Mouse (Mus musculus) activated CD4-positive, CD25-positive, alpha-beta regulatory T cell, adult 4 months (primary cell): ENCODE results near the gene Ngly1. TPM values are rescaled to one million over a fixed set of nuclear protein-coding genes. Genes with fewer than 3 reads are reported as not detected.
A peak's percentile ranks its signal among the peaks of the same experiment; 100 is the strongest.

ENCODE experiments used
- ATAC-seq: one replicate; pipeline ENCODE4 v1.8.0; 2017
- polyA plus RNA-seq, 2 experiments: library from polyadenylated mRNA; unstranded; fragments of 100-300 nt; shearing (Covaris generic); gene quantifications; one replicate each; pipeline ENCODE4 v1.2.1; 2017

Gene Ngly1
- 10 to 100 TPM; 70.5 to 98.9 TPM for polyA plus RNA-seq

DNA sequence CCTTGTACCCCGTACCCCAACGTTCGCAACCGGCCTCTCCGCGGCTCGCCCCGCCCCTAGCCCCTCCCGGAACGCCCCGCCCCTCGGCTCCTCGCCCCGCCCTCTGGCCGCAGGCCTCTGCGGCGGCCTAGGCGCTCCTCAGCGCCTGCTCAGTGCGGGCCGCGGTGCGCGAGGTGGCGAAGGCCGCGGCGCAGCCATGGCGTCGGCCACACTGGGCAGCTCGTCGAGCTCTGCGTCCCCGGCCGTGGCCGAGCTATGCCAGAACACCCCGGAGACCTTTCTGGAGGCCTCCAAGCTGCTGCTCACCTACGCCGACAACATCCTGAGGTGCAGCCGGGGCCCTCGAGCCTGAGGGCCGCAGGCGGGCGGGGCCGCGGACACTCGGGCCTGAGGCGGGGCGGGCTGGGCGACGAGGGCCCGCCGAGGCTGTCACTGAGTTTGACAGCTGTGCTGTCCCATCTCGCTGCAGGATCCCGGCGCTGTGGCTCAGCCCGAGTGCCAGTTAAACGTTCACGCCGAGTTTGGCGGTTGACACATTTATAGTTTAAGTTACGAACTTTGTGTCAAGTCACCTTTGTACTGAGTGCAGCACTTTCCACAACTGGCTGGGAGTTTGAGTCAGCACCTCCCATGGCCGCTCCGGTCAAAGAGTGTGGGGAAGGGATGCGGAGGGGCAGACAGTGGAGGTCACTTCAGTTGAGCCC lies at the start of gene Ngly1, which contains the start of gene Oxsm:
TSS of gene Ngly1 (plus strand) at position 110 of the 704 bp plus-strand sequence.
TSS of gene Oxsm (minus strand) at position 638 of the 704 bp plus-strand sequence.
- ATAC-seq, result peak; percentile 76

GRCm38 (mm10) chr14:16200220-16200912 lies 48.7 kb upstream of the Ngly1 start:
- no peak for ATAC-seq

DNA sequence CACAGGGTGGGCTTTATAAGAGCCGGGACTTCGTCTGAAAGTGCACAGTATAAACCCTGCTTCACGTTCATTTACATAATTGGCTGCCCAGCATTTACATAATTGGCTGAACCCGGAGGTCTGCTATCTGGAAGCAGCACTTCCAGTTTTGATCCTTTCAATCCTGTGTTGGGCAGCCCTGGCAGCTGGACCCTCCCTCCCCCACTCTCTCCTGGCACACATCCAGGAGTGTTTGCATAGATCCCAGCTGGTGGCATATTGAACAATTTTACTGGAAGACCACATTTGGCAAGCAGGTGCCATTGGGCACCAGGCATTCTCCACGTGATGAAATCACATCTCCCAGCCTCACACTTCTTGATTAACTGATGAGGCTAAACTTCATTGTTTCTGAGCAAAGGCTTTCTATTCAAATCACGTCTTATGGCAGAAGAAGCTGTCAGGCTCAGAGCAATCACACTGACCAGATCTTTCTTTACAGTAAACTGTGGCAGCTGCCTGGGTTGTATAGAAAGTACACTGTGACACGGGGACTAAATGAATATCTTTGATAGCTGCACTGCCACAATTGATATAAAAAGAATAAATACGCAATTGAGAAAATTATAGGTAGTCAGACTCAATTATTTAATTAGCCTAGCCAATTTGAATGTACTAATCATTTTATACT lies 48.0 kb upstream of the Ngly1 start:
- ATAC-seq, result no peak

- no peak for ATAC-seq
Measured at GRCm38 (mm10) chr14:16201673-16202072, 47.4 kb upstream of the Ngly1 start.

GRCm38 (mm10) chr14:16207722-16208121 lies 41.4 kb upstream of the Ngly1 start:
- ATAC-seq, result no peak

DNA sequence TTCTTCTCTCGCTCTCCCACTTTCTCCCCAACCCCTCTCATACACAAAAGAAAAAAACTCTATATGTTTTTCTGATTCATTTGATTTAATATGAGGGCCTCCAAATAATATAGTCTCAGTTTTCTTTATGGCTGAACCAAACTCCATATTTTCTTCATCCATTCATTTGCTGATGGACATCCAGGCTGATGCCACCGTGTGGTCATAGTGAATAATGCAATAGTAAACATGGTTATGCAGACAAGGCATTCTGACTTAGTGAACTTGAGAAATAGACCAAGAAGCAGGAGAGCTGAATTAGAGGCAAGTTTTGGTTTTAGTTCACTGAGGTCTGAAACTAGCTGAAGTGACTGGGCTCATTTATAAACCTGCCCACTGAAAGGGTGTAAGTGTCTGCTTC lies 30.1 kb upstream of the Ngly1 start:
- ATAC-seq, result peak; percentile 40

DNA sequence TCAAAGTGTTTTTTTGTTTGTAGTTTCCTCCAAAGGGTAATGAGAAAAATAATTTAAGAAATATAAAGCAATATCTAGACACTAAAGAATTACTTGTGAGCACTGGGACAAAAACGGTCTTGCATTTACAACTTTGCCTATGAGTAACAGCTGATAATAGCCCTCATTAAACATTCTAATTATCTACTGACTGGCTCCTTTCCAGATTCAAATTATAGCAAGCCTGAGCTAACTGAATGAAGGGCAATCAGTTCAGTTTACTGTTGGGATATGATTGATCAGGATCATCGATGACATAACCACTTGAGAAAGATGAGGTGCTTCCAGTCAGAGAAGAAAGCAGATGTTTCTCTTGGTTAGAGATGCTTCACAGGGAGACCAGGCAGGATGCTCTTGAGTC lies 19.7 kb upstream of the Ngly1 start:
- no peak for ATAC-seq

DNA sequence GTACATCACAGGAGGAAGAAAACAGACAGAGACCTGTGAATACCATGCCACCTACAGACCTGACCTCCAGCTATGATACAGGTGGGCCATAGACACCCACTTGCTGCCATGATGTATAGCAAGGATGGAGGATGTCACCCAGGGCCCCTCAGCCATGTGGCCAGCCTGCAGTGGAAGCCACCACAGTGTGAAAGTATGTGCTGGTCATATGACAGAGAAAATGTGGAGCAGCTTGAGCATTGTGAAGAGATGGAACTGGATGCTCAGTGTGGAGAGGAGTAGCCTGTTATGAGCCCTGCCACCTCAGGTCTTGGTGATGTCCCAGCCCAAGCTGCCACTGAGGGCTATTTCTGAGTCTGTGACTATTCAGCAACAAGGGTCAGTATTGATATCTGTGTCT lies 18.5 kb upstream of the Ngly1 start:
- ATAC-seq, result no peak

DNA sequence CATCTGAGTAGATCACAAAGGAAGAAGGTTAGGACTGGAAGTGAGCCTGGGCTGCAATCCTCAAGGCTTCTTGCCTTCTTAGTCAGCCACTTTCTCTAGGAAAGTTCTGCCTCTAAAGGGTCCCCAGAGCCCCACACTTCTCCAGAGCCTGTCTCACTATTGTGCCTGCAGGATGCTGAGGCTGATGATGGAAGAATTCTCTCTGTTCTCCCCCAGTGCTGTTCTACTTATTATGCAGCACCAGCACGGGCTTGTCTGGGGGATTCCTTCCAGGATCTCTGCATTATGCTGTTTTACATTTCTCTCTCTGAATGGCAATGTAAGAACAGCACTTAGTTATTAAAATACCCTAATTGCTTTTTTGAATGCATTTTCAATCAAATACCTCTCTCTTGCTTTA lies 15.6 kb upstream of the Ngly1 start:
- ATAC-seq, result no peak

- ATAC-seq, result no peak
Measured at GRCm38 (mm10) chr14:16236466-16236865, 12.6 kb upstream of the Ngly1 start.

- ATAC-seq, result no peak
Measured at GRCm38 (mm10) chr14:16242193-16242815, 6.8 kb upstream of the Ngly1 start.

DNA sequence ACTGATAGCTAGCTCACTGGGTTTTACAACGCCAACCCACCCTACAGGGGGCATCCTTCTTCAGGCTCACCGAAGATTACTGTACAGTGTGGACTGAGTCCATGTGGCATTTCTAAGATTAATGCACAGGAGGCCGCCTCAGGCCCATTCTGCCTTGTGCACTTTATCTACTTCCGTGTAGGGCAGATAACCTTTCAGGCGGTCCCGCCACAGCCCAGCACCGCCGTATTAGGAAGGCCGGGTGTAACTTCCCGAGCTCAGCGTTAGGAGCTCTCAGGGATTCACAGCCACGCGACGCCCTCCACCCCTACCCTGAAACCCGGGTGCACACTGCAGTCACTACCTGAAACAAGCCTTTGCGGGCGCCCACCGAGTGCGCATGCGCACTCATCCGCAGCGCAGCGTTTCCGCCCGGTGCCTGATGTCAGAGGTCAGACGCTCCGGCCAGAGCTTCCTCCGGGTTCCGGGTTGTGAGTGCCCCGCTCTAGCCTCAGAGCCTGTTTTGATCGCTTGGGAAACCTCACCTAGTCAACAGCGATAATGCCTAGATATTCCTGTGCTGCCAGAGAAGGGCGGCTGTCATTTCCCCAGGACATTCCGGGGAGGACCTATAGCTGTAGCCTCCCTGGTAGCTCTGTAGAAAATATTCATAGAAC lies 6.0 kb upstream of the Ngly1 start:
- ATAC-seq, result peak; percentile 84

DNA sequence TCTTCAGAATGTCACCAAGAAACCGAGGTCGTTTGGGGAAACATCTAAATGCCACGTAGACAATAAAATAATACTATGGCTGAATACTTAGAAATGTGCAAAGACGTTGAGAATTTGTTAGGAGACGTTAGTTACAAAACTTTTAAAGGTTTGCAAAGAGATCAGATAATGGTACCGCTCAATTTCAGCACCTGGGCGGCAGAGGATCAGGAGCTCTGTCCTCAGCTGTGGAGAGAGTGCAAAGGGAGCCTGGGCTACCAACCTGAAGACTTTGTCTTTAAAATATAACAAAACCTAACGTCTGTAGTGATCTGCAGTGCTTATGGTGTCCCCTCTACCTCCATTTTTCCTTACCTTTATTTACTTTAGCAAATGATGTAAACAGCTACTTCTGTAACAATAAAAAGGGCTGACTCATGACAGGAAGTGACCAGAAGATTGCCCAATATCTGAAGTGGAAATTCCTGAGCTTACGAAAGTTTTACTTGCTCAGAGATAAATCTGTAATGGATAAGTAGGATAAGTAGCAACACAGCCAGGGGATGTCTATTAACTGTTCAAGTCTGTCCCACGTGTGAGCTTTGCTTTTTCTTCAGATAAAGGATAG lies 5.4 kb upstream of the Ngly1 start:
- peak; percentile 29 for ATAC-seq

- no peak for ATAC-seq
Measured at GRCm38 (mm10) chr14:16244370-16244769, 4.7 kb upstream of the Ngly1 start.

DNA sequence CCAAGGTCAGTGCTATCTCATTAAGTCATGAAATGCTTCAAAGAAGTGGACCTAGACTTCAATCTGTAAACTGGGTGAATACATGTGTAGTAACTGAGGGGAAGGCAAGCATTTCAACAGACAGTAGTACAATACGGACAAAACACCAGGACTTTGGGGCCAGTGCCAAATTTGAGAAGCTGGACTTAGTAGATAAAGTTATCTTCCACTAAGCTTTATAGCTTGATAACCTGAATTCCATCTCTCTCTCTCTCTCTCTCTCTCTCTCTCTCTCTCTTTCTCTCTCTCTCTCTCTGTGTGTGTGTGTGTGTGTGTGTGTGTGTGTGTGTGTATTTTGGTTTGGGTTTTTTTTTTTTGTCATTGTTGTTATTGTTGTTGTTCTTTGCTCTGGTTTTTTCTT lies 4.0 kb upstream of the Ngly1 start:
- no peak for ATAC-seq

DNA sequence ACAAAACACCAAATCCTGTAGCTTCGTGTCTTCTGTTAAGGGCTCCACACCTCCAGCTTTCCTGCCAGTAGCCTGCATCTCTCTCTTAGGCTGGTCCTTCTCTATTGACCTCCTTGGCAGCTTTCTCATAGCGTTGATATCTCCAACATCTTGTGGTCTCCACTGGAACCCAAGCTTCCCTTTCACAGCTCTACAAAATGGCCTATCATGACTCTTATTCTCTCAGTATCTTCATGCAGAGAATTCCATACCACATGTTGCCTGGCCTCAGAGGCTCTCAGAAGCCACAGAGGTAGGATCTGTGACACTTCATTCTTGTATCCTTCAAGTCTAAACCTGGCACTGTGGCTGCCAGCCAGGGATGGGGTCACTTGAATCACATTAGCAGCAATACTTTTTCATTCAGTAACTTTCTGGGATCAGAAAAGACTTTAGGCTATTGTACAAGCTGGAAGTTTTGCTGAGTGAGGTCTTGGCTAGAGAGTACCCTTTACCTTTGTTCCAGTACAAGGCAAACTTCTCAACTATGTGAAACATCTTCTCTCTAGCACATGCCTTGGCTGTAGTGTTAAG lies 2.7 kb upstream of the Ngly1 start:
- no peak for ATAC-seq

DNA sequence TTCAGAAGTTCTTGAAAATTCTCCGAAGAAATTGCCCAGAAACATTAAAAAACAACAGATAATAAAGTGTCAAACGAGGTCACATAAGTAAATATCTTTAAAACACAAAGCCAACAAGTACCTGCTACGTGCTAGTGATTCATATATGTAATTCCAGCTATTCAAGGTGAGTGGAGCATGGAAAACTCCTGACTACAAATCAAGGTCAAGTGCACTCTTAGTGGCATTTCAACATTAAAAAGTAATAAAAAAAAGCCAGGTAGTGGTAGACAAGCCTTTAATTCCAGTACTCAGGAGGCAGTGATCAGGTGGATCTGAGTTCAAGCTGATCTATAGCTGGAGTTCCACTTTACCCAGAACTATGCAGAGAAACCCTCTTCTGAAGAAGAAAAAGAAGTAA lies 945 bp upstream of the Ngly1 start:
- no peak for ATAC-seq

DNA sequence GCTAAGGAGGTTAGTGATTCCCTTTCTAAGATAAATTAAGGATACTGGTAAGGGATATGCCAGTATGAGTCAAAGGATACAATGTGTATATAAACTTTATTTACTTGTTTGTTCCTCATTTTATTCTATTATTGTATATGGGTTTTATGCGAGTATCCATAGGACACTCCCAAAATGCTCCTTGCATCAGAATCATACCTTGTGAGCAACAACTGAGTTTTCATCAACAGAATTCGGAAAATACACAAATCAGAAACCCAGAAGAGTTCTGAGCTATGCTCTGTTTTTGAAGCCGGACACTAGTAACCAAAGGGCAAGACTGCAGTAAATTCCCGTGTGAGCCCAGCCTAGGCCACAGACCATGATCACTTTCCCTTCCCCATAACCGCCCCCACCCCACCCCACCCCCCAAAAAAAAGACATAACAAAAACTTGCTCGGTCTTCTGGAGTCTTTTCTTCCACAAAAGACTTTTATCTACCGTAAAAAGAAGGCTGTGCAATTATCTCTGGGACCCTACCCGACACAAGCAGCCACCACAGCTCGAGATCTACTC lies 400 bp upstream of the Ngly1 start:
- no peak for ATAC-seq

- no peak for ATAC-seq
Measured at GRCm38 (mm10) chr14:16250099-16250498, 1.0 kb downstream of the Ngly1 start.

- peak; percentile 34 for ATAC-seq
Measured at GRCm38 (mm10) chr14:16255745-16256144, 6.7 kb downstream of the Ngly1 start.

DNA sequence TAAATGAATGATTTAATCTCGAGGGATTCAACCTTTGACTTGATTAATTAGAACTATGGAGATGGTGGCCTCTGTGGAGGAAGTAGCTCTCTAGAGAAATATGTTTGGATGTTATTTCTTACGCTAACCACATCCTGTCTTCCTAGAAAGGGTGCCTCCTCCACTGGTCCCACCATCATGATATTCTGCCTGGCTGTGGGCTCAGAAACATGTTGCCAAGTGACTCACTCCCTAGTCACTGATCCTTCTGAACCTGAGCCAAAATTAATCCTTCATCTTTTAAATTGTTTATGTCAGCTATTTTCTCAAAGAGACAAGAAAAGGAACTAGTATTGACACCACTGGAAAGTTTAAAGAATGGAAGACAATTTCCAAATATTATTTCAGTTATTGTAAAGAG lies 7.1 kb downstream of the Ngly1 start:
- ATAC-seq, result peak; percentile 79

DNA sequence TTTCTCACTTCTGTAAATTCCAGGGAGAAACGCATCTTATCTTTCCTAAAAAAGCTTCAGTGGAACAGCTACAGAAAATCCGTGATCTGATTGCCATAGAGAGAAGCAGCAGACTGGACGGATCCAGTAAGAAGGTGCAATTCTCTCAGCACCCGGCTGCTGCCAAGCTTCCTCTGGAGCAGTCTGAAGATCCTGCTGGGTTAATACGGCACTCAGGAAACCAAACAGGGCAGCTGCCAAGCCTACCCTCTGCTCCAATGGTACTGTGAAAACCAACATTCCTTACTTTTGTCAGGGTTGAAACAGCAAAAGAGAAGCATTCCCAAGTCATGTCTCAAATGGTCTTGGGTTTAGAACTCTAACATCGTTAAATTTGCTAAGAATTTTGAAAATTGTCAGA lies 11.5 kb downstream of the Ngly1 start:
- ATAC-seq, result no peak
